Mouse (Mus musculus): Measurements from ENCODE around the gene Rbfox2. TPM values are rescaled to one million over a fixed set of nuclear protein-coding genes. Genes with fewer than 3 reads are reported as not detected.
A peak's percentile ranks its signal among the peaks of the same experiment; 100 is the strongest.

Gene Rbfox2
- polyA plus RNA-seq (2012; rRNA removed) (189 and 205 TPM in 2 replicates), polyA plus RNA-seq (2014; fragmentation: Nextera tagmentation; extraction: Ambion mirVana) (94.7 and 101 TPM in 2 replicates)

DNA sequence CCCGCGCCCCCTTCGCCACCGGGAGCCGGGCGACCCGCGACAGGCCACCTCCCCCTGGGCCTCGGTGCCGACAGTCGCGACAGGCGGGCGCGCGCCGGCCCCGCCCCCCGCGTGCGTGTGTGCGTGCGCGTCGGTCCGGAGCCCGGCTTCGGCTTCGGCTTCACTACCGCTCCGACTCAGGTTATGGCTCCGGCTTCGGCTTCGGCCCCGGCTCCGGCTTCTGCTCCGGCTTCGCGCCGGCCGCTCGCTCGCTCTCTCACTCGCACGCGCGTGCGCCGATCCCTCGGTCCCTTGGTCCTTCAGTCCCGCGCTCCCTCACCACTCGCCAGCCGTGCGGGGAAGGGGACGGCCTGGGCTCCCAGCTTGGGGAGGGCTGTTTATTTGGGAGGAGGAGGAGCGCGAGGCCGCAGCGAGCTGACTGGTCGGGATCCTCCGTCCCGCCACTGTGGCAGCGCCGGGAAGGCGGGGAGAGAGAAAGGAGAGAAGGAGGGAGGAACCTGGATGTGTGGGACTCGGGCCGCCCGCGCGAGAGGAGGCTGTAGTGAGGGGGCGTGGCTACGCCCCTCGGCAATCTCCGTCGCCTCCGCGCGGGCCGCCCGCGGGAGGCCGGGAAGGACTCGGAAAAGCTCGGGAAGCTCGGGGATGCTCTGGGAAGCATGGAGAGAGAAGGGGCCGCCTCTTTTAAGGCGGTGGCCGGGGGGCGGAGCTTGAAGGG, at the start of gene Rbfox2:
TSS of gene Rbfox2 (minus strand) at position 458 of the 715 bp plus-strand sequence.
- 0% methylated on average over 67 of the region's 90 CpGs for WGBS
- H3K9ac ChIP-seq (ENCODE audit: low read depth, low read length, severe bottlenecking) = peak within 1 kb of the TSS; percentile 96
- H3K36me3 ChIP-seq (ENCODE audit: control insufficient read depth, insufficient read depth, low read length) = peaks cover 3% of the 10 kb centered on the region; the same call in 1 of the 2 replicates
- peak within 1 kb of the TSS; percentile 70 for H3K4me2 ChIP-seq (replicated peaks; ENCODE audit: low read depth, low read length, severe bottlenecking)
- ATAC-seq (ENCODE audit: low FRiP score, low read depth) (peak; percentile 96), DNase-seq (ENCODE audit: low spot score) (peak; percentile 96)
- H3K9me3 ChIP-seq (ENCODE audit: control insufficient read depth, low read length) = no peaks in the 10 kb centered on the region
- peak within 1 kb of the TSS; percentile 98 for H3K27ac ChIP-seq (replicated peaks; ENCODE audit: low read depth, low read length)
- peaks cover 17% of the 10 kb centered on the region for H3K4me1 ChIP-seq (ENCODE audit: control insufficient read depth, insufficient read depth, low read length)
- 0 out of 2 replicates have a peak, but pooled peaks have one; percentile 78 for TF ChIP-seq POLR2A (IDR thresholded peaks at IDR 0.05; ENCODE audit: borderline replicate concordance, extremely low read depth, insufficient read depth, insufficient read length)
- no peaks in the 10 kb centered on the region for H3K27me3 ChIP-seq (ENCODE audit: control insufficient read depth, insufficient read depth, low read length)
- peak within 1 kb of the TSS; percentile 99 for H3K4me3 ChIP-seq (replicated peaks; ENCODE audit: low read length)

DNA sequence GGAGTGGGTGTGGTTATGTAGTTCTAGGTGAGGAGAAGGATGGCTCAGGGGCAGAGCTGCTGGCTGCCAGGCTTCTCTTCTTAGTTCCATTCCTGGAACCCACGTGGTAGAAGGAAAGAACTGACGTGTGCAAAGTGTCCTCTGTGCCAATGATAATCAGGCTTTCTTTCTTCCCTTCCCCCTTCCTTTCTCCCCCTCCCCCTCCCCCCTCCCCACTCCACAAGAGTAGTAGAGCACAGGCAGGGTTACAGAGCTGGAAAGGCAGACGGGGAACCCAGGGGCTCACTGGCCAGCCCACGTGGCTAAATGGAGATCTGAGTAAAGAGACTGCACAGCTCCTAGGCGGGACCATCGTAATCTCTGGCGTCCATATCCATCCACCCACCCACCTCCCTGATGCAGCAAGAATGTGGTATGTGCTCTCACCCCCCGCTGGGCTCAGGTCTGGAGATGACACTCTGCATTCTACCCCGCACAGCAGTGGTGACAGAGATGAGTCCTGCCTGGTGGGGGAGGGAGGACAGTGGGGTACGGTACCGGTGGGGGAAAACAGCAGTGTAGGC, 49.5 kb upstream of the Rbfox2 start:
- no peak for TF ChIP-seq POLR2A (IDR thresholded peaks at IDR 0.05; ENCODE audit: borderline replicate concordance, extremely low read depth, insufficient read depth, insufficient read length)
- 0 out of 2 replicates have a peak overlapping the region, but pooled peaks have one; percentile 17 for H3K9ac ChIP-seq (ENCODE audit: low read depth, low read length, severe bottlenecking)
- no peak for DNase-seq (ENCODE audit: low spot score)
- H3K4me2 ChIP-seq (replicated peaks; ENCODE audit: low read depth, low read length, severe bottlenecking) = peak overlapping the region; percentile 28
- WGBS = 12% methylated on average over 11 of the region's 11 CpGs
- no peak overlapping the region for H3K27ac ChIP-seq (replicated peaks; ENCODE audit: low read depth, low read length)
- ATAC-seq (ENCODE audit: low FRiP score, low read depth) = 0 out of 2 replicates have a peak, but pooled peaks have one; percentile 9
- H3K4me1 ChIP-seq (ENCODE audit: control insufficient read depth, insufficient read depth, low read length) = peaks cover 16% of the 10 kb centered on the region; the same call in 1 of the 2 replicates
- no peak overlapping the region for H3K4me3 ChIP-seq (replicated peaks; ENCODE audit: low read length)
- no peaks in the 10 kb centered on the region for H3K36me3 ChIP-seq (ENCODE audit: control insufficient read depth, insufficient read depth, low read length)
- no peaks in the 10 kb centered on the region for H3K9me3 ChIP-seq (ENCODE audit: control insufficient read depth, low read length)
- H3K27me3 ChIP-seq (ENCODE audit: control insufficient read depth, insufficient read depth, low read length) = no peaks in the 10 kb centered on the region

DNA sequence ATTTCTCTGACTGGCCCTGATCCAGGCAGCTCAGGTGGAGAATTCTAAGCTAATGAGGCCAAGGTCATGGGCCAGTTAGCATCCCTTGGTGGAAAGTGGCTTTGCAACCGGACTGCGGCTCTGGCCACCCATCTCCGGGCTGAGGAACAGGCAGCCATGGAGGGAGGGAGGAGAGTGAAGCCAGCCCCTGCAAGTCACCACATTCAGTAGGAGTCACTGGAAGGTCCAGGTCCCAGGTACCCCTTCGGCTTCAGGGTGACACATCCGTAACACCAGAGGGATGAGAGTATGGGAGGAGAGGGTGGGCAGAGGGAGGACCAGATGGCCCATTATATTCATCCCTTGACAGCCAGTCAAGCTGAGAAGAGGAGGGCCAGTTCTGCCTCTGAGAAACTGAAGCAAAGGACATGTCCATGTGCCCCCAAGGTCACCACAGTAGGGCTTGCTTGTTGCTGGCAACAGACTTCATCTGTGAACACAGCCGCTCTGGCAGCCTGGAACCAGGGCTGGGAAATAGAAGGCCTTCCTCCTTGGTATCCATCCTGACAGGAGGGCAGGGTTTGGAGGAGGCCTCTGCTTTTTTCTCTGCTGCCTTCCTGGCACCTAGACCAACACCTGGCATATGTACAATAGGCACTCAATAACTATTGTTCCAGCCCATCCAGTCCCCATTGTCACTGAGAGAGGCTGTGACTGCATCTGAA, 48.2 kb upstream of the Rbfox2 start:
- WGBS = 75% methylated on average over 6 of the region's 6 CpGs
- H3K9ac ChIP-seq (ENCODE audit: low read depth, low read length, severe bottlenecking) = no peak overlapping the region

GRCm38 (mm10) chr15:77354496-77354847, 47.7 kb upstream of the Rbfox2 start:
- Histone ChIP-seq H3K36me3 (ENCODE audit: control insufficient read depth, insufficient read depth, low read length) (no peaks in the 10 kb centered on the region), H3K9me3 (ENCODE audit: control insufficient read depth, low read length) (no peaks in the 10 kb centered on the region), H3K4me1 (ENCODE audit: control insufficient read depth, insufficient read depth, low read length) (peaks cover 16% of the 10 kb centered on the region; the same call in 1 of the 2 replicates), H3K4me2 (replicated peaks; ENCODE audit: low read depth, low read length, severe bottlenecking) (no peak overlapping the region), H3K9ac (ENCODE audit: low read depth, low read length, severe bottlenecking) (no peak overlapping the region), H3K27ac (replicated peaks; ENCODE audit: low read depth, low read length) (no peak overlapping the region), H3K27me3 (ENCODE audit: control insufficient read depth, insufficient read depth, low read length) (no peaks in the 10 kb centered on the region), H3K4me3 (replicated peaks; ENCODE audit: low read length) (no peak overlapping the region)
- 55% methylated on average over 4 of the region's 4 CpGs for whole genome bisulfite sequencing
- no peak for TF ChIP-seq POLR2A (IDR thresholded peaks at IDR 0.05; ENCODE audit: borderline replicate concordance, extremely low read depth, insufficient read depth, insufficient read length)
- ATAC-seq (ENCODE audit: low FRiP score, low read depth) (no peak), DNase-seq (ENCODE audit: low spot score) (no peak)

More for the DNA sequence above, 48.2 kb upstream of the Rbfox2 start:
- no peak for ATAC-seq (ENCODE audit: low FRiP score, low read depth)
- TF ChIP-seq POLR2A (IDR thresholded peaks at IDR 0.05; ENCODE audit: borderline replicate concordance, extremely low read depth, insufficient read depth, insufficient read length) = no peak
- Histone ChIP-seq H3K36me3 (ENCODE audit: control insufficient read depth, insufficient read depth, low read length) (no peaks in the 10 kb centered on the region), H3K27ac (replicated peaks; ENCODE audit: low read depth, low read length) (no peak overlapping the region), H3K27me3 (ENCODE audit: control insufficient read depth, insufficient read depth, low read length) (no peaks in the 10 kb centered on the region), H3K4me3 (replicated peaks; ENCODE audit: low read length) (no peak overlapping the region), H3K4me1 (ENCODE audit: control insufficient read depth, insufficient read depth, low read length) (peaks cover 16% of the 10 kb centered on the region; the same call in 1 of the 2 replicates), H3K9me3 (ENCODE audit: control insufficient read depth, low read length) (no peaks in the 10 kb centered on the region), H3K4me2 (replicated peaks; ENCODE audit: low read depth, low read length, severe bottlenecking) (no peak overlapping the region)
- no peak for DNase-seq (ENCODE audit: low spot score)

DNA sequence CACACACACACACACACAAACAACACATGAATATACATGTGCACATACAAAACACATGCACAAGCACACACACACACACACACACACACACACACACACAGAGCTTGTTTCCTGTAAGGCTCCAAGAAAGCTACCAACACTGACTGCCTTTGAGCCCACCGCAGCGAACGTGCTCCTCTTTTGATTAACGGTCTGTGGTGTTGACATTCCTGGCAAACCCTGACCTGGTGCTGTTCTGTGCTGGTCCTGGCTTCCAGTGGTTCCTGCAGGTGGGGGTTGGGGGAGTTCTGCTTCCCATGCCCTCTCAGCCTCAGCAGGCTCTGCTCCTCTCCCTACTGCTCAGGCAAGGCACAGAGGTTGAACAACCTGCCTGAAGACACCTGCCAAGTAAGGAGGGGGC, 47.0 kb upstream of the Rbfox2 start:
- no peaks in the 10 kb centered on the region for H3K27me3 ChIP-seq (ENCODE audit: control insufficient read depth, insufficient read depth, low read length)
- ATAC-seq (ENCODE audit: low FRiP score, low read depth) (no peak), DNase-seq (ENCODE audit: low spot score) (no peak)
- H3K9me3 ChIP-seq (ENCODE audit: control insufficient read depth, low read length) = no peaks in the 10 kb centered on the region
- no peak overlapping the region for H3K27ac ChIP-seq (replicated peaks; ENCODE audit: low read depth, low read length)
- no peak overlapping the region for H3K4me2 ChIP-seq (replicated peaks; ENCODE audit: low read depth, low read length, severe bottlenecking)
- H3K4me3 ChIP-seq (replicated peaks; ENCODE audit: low read length) = no peak overlapping the region
- no peak overlapping the region for H3K9ac ChIP-seq (ENCODE audit: low read depth, low read length, severe bottlenecking)
- H3K4me1 ChIP-seq (ENCODE audit: control insufficient read depth, insufficient read depth, low read length) = peaks cover 11% of the 10 kb centered on the region; the same call in 1 of the 2 replicates
- no peak for TF ChIP-seq POLR2A (IDR thresholded peaks at IDR 0.05; ENCODE audit: borderline replicate concordance, extremely low read depth, insufficient read depth, insufficient read length)
- H3K36me3 ChIP-seq (ENCODE audit: control insufficient read depth, insufficient read depth, low read length) = no peaks in the 10 kb centered on the region
- WGBS = 14% methylated on average over 4 of the region's 4 CpGs
